Mouse (Mus musculus): ENCODE results near the gene Gm16485. TPM values are rescaled to one million over a fixed set of nuclear protein-coding genes. Genes with fewer than 3 reads are reported as not detected.

The Gm16485 gene
- polyA plus RNA-seq, 1 experiment from 2014 or later, result 0.05 TPM

DNA sequence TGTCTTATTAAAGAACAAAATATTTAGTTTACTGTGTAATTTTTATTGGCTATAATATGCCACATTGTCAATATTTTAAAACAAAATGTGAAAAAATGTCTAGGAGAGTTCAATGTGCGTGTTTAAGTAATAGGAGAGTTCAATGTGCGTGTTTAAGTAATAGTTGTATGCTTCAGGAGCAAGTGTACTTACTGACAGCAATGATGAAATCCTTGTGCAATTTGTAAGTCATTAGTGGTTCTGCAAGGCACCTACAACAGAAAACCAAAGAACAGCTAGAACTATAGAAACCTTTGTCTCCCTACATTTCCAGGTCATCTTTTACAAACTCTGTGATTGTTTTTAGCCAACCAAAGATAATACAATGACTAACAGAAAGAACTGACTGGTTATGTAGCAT, 43.5 kb downstream of the Gm16485 start:
- Histone ChIP-seq H3K4me1 (ENCODE audit: control insufficient read depth, insufficient read depth, low read length) (no peaks in the 10 kb centered on the region), H3K27me3 (replicated peaks; ENCODE audit: control insufficient read depth, insufficient read depth, low read length) (no peaks in the 10 kb centered on the region), H3K4me3 (ENCODE audit: low read length) (no peak overlapping the region), H3K36me3 (ENCODE audit: control insufficient read depth, insufficient read depth, low read length) (no peaks in the 10 kb centered on the region), H3K27ac (ENCODE audit: low read length) (no peak overlapping the region), H3K9me3 (ENCODE audit: control insufficient read depth, low read length) (no peaks in the 10 kb centered on the region), H3K9ac (ENCODE audit: low read depth, low read length) (no peak overlapping the region), H3K4me2 (ENCODE audit: low read depth, low read length) (no peak overlapping the region)
- no peak for ATAC-seq
- 91% methylated on average over 2 of the region's 2 CpGs for WGBS

Other genes starting within 250 kb of the Gm16485 start
- gene Pgr, start 72.0 kb upstream of the Gm16485 start, polyA plus RNA-seq (2015; fragmentation: Nextera tagmentation; extraction: Ambion mirVana), result 0.07 and 0.11 TPM in 2 replicates

Measured in intestine, embryonic 16.5 days (tissue).